Mouse (Mus musculus) 416B (cell line): Measurements from ENCODE around the gene Adora2b.
"Not testable (repeated sequence)": the region's sequence is repeated elsewhere in the genome, so short reads cannot be mapped to it uniquely, and the experiment has no call there.

Experiments used
- DNase-seq: peaks from one replicate; pipeline ENCODE4 v3.0.0; 2011; ENCODE audit warnings: low read depth

Gene Adora2b

DNA sequence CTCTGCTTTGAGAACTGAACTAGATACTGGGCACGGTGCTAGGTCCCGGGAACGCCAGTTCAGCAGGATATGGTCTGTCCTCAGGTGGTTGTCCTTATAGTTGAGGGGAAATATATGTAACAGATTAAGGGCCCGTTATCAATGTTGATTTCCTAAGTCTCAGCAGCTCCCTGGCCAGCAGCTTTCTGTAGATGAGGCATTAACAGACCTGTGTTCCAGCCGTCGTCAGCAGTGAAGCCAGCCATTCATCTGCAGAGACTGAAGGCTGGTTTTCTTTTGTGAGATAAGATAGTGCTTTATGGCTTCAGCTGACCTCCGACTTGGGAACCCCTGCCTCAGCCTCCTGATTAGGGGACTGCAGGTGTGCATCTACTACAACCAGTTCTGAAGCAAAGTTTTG lies 15.2 kb downstream of the Adora2b start:
- DNase-seq, result no peak

GRCm38 (mm10) chr11:62265642-62266041 lies 16.9 kb downstream of the Adora2b start:
- DNase-seq, result no peak

GRCm38 (mm10) chr11:62266466-62267214 lies 17.9 kb downstream of the Adora2b start:
- DNase-seq, result no peak

DNA sequence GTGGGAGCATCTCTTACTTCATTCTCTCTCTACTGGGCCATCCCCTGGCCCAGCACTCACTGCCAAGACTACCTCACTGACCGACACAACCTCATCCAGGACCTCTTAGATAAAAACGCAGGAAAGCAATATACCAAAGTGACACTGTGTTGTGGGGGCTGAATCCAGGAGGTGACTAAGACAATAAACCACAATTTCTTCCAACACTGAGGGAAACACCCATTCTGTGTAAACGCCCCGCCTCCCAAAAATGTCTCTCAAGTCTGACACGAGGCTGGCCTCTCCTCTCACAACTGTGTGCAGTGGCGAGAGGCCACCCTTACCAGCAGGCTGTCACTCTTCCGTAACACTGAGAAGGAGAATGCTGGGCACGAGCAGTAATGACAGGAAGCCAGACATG lies 19.6 kb downstream of the Adora2b start:
- peak; percentile 86 for DNase-seq

- DNase-seq, result no peak
Observed at GRCm38 (mm10) chr11:62269097-62269496, 20.3 kb downstream of the Adora2b start.

DNA sequence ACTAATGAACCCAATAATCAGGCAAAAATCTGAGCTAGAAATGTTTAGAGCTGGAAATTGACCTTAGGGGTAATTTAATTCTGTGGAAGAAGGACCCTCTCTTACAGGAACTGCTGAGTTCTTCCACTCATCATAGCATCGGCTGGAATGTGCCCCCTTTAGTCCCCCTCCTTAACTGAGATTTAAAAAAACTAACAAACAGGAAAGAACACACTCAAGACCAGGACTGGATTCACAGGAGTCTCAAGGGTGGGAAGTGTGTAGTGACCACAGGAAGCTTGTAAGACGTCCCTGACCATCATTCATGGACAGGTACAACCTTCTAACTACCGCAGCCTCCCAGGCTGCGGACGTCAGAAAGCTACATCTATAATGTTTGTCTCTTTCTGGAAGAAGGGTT lies 22.1 kb downstream of the Adora2b start:
- no peak for DNase-seq

GRCm38 (mm10) chr11:62277086-62277485 lies 28.3 kb downstream of the Adora2b start:
- DNase-seq, result no peak

DNA sequence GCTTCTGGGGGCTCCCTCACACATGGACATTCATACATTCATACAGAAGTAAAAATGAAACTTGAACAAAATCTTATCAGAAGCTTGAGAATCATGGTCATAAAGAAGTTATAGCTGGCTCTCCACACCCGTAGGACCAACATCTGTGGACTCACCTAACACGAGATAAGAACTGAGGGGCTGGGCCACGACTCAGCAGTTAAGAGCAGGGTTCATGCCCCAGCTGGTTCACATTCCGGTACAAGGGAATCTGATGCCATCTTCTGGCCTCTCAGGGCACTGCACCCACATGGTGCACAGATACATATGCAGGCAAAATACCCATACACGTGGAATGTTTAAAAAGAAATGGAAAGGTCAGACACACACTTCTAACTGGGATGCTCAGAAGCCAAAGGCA lies 29.2 kb downstream of the Adora2b start:
- DNase-seq, result peak; percentile 93

DNA sequence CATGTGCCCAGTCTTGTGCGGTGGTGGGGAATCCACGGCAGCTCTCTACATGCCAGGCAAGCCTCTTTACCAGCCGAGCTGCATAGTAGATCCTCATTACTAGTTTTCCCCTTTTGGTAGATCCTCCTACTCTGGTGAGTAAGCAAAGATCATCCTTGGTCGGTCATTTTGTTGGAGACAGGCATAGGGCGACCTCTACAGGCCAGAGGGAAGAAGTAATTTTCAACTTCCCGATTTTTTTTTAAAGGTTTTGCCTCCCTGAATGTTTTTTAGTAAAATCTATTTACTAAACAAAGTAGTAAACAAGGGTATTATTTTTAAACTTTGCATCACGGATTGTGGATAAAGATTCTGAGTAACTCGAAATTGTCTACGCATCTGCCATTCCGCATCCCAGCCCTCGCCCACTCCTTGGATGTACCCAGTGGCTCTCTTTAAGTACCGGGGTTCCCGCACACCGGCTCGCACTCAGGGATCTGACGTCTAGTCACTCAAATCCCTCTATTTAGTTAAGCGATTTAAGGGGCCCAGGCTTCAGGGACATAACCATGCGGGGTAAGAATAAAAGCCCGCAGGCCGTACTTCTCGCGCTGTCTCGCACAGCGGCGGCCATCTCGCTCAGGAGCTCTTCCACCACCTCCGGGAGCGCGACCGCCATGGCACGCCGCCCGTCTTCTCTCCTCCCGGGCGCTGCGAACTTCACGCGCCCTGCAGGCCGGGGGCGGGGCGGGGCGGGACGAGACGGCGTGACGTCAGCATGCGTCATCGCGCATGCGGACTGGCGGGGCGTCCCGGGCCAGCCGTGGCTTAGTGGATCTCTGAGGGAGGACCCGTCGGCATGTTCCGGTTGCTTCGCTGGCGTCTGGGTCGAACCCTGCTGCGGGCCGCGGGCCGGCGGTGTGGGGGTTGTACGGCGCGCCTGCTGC lies 32.2 kb downstream of the Adora2b start, which contains the start of the genes Zswim7 and Ttc19:
Gene Zswim7, minus strand, starts transcription at position 701 of the 926 bp plus-strand sequence.
Gene Ttc19, plus strand, starts transcription at position 799 of the 926 bp plus-strand sequence.
- peak; percentile 96 for DNase-seq

- peak; percentile 57 for DNase-seq
Observed at GRCm38 (mm10) chr11:62281601-62281997, 32.8 kb downstream of the Adora2b start.

- not testable (repeated sequence) for DNase-seq
Observed at GRCm38 (mm10) chr11:62284020-62284419, 35.2 kb downstream of the Adora2b start.

DNA sequence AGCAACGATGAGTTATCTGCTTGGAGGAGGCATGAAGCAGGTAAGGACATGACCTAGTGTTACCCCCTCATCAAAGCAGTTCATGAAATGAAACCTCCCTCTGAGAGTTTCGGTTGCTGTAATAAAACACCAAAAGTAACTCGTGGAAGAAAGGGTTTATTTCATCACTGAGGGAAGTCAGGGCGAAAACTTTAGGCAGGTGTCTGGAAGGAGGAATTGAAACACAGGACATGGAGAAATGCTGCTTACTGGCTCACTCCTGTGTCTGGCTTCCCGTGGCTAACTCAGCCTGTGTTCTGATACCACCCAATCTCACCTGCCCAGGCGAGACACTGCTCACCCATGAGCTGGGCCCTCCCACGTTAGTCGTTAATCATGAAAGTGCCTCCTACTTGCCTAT lies 36.2 kb downstream of the Adora2b start:
- DNase-seq, result no peak

GRCm38 (mm10) chr11:62287700-62288099 lies 38.9 kb downstream of the Adora2b start:
- DNase-seq, result no peak

- DNase-seq, result peak; percentile 34
Observed at GRCm38 (mm10) chr11:62294121-62294520, 45.3 kb downstream of the Adora2b start.

- DNase-seq, result no peak
Observed at GRCm38 (mm10) chr11:62298883-62299282, 50.1 kb downstream of the Adora2b start.

GRCm38 (mm10) chr11:62305866-62306265 lies 57.1 kb downstream of the Adora2b start:
- DNase-seq, result no peak

DNA sequence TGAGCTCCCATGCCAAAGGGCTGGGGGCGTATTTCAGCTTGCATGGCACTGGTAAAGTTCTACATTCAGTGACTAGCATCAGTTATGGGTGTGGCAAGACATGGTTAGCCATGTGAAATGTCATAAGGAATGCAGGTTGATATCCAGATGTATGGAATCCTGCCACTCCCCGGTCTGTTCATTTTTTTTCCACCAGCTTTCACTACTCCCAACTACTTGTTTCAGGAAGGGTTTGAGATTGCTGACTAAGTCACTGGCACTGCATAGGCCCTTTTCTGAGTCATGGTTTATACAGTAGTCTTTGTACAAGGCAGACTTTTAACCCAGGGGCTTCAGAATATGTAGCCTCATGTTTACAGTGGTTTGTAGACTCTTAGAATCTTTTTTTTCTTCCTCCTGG lies 60.5 kb downstream of the Adora2b start:
- DNase-seq, result no peak

DNA sequence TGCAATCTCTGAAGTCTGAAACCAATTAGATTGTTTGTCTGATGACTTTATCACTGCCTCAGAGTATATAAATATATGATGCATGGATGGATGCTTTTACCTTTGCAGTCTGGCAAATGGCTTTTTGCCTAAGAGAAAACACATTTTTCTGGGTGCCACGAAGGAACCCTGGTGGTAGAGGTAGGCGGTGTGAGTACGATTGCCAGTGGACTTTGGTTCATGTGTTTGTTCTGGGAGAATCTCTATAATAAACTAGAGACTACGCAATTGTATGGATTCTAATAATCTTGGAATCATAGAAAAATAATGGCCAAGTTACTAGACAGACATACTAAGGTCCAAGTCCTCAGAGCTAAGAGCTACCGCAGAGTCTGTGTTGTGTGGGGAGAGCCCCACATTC lies 66.2 kb downstream of the Adora2b start:
- no peak for DNase-seq
